Mouse (Mus musculus) kidney, adult 9 months (tissue): ENCODE measurements around the gene Cyp2c23.

ENCODE experiments used
- DNase-seq: peaks from one replicate; pipeline ENCODE4 v3.0.0; 2022

The Cyp2c23 gene

DNA sequence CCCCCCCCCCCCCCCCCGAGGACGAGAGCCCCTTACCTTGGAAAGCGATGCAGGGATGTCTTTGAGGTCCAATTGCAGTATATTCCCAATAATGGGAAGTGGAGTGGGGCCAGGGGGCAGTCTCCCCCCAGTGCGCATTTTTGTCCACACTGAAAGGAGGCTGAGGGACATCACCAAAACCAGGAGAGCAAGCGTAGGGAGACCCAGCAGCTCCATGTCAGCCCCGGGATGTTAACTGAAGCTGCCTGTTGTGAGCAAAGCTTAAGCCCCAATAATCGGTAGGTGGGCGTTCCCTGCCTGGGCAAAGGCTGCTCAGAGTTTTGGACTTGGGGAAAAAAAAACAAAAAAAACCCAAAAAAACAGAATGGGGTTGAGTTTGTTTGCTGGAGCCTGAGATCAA lies at the start of gene Cyp2c23:
Gene Cyp2c23 (minus strand): TSS at position 237 of the 400 bp plus-strand sequence.
- no peak for DNase-seq

DNA sequence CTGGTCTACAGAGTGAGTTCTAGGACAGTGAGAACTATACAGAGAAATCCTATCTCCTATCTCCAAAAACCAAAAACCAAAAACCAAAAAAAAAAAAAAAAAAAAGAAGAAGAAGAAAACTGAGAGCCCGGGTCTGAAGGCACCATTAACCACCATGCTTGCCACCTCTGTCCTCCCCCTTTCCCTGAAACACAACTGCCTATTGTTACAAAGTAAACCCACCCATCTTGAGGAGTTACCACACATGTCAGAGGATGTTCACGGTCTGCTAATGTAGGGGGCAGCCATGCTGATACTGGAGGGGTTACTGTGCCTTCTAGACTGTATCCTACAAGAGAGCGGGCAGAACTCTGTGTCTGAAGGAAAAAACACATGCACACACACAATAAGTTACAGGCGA lies 48.0 kb upstream of the Cyp2c23 start:
- DNase-seq = no peak

DNA sequence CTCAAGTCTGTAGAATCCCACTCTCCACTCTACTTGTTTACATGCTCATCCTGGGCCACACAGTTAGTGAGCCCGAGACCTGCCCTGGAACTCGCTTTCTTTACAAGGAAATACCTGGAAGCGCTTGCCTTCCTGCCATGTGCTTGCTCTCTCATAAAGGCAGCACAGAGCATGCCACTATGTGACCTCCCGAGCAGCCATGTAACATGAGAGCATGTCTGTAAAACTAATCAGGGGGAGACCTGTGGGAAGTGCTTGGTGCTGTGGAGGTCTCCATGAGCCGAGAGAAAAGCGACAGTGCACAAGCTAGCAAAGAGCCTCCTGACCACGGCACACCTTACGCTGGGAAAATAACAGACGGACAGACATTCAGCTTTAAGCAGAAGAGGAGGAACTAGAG lies 47.4 kb upstream of the Cyp2c23 start:
- no peak for DNase-seq

DNA sequence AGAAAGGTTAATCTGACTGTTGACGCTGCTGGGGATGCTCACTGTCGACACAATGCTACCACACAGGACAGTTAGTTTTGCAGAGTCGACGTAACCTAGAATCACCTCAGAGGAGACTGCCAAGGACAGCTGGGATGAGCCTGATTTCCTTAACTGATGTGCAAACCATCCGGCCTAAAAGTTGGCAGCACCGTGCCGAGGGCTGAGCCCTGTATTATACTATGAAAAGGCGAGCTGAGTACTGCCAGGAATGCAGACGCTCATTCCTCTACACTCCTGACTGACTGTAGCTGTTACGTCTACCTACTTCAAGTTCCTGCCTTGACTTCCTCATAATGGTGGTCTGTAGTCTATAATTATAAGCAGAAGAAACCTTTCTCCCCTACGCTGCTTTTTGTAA lies 46.0 kb upstream of the Cyp2c23 start:
- no peak for DNase-seq

DNA sequence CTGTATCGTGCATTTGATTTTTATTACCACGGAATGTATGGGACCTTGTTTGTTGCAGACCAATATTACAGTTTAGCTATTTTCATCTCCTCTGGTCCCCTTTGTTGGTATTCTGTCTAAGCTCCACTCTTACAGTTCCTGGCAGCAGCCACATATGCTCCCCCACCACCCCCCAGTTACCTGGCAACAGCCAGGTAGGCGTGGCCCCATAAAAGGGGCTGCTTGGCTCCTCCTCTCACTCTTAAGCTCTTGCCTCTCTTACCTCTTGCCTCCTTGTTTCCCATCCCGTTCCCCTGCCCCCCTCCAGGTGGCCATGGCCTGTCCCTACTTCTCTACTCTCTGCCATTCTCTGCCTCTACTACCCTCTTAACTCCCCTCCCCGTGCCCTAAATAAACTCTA lies 42.2 kb upstream of the Cyp2c23 start:
- no peak for DNase-seq

DNA sequence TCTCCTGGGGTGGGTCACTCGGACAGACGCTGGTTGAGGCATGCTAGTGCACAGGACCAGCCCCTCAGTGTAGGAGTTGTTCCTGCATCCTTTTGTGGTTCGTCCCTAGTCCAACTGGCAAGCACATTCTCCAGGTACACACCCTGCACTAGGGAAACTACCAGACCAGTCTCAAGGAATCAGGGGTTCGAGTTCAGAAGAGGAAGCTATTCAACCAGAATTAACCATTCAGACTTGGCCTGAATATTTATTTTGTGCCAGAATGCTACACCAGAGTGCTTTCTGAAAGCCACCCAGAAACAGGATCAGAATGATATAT lies 40.9 kb upstream of the Cyp2c23 start:
- no peak for DNase-seq

DNA sequence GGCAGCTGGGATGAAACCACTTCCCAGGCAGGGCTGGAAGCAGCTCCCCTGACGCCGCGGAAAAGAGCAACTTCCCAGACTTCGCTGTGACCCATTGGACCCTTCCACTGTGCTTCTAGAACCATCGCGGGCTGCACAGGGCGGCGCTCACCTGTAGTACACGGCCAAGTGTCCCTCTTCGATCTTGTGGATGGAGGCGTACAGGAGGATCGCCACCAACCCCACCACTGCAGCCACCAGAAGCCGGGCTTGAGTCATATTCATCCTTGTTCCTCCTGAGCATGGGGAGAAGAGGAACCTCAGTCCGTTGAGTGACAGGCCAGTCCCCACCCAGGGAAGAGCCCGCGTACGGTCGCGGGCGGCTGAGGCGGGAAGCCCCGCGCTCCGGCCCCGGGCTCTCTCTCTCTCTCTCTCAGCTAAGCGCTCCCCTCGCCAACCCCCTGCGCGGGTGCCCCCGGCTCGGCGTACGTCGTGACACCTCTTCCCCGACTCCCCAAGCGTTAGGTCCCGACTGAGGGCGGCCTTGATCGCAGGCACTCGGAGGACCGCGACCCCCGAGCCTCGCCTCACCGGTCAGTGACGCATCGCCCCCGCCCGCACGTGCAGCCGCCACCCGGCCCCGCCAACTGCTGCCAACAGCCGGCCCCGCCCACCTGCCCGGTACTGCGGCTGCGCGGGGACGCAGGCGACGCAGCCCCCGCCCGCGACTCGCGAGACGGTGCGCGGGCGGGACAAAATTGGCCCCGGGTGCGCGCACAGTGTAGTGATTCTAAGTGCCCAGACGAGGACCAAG lies 40.3 kb upstream of the Cyp2c23 start, which contains the start of gene Erlin1:
Gene Erlin1 (minus strand): TSS at position 665 of the 793 bp plus-strand sequence.
- DNase-seq = peak; percentile 88

DNA sequence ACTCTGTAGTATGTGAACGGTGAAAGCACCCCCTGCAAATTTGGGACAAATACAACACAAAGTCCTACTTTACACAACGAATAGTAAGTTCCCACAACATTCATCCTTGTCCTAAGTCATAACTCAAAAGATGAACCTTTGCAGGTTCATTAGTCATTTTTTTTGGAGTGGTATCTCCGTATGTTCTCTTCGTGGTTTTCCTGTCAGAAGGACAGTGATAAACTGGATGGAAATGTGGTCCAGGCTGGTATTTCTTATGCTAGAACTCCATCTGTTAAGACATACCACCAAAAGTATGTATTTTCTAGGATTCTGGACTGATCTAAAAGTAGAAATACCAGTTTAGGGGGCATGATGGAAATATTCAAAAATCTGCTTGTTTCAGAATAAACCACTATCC lies 39.2 kb upstream of the Cyp2c23 start:
- DNase-seq = no peak

DNA sequence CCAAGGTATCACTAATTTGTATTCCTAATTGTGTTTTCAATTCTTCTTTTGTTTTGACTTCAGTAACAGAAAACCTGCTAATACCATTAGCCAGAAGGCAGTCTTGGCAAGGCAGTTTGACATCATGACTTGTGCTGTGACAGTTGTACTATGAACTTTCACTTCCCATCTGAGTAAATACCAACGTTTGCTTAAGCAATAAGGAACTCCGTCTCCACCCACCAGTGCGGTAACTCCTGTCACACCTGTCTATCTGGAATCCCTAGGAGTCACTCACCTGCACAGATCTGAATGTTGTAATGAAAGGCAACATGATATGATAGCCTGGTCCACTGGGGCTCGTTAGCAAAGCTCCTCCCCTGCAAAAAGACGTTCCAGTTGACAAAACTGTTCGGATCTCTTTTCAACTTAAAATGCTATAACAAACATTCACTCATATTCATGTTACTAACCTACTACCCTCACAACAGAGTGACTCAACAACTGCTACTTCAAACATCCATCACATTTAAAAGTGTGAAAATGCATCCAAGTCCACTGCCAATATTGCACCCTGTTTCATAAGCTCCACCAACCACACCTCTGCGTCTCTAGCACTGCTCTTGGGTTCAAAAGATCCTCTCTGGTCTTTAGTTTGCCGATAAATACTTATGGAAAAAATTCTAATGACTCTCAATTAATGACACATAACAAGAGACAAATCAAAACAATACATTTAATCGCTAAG lies 38.5 kb upstream of the Cyp2c23 start:
- peak; percentile 72 for DNase-seq

DNA sequence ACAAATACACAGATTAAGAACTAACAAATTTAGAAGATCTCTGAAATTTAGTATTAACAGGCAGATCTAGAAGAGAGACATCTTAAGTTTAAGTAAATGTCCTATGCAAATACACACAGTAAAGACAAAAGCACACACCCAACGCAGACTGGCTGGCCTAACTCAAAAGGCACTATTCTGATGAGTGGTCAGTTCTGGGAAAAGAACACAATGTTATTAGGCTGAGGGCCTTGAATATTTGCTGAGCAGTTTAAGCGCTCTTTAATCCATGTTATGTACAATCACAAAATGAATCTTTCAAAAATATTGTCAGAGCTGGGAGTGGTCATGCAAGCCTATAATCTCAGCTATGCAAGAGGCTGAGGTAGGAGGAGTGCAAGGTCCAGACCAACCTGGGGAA lies 35.7 kb upstream of the Cyp2c23 start:
- peak; percentile 33 for DNase-seq

DNA sequence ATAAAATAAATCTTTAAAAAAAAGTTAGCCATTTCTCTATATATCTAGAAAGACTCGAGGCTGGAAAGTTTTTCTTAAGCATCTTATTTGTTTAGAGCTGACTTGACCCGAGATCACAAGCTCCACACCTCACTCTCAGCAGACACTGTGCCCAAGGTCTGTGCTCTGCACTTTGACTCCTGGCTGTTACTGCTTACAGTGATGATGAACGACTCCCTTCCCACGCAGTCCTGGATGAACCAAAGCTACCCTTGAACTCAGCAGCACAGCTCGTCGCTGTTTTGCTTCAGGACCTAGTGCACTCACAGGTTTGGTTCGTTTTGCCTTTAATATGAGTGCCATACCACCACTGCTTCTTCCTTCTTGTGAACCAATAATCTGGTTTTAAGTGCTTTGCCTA lies 34.8 kb upstream of the Cyp2c23 start:
- peak; percentile 83 for DNase-seq

DNA sequence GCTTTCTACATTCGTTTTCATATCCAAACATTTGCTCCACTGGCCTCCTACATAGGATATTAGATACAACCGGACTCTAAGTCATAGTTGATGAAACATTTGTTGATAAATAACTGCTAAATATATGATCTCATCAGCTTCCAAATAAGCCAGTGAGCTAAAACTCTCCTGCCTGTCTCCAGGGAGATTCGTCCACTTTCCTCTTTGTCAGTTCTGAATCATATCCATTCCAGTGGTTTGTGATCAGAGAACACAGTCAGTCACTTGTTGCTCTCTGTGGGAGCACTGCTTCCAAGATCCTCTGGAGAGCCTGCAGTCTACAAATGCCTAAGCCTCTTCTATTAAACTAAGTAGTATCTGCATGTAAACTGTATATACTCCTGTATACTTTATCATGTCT lies 31.2 kb upstream of the Cyp2c23 start:
- DNase-seq = no peak

DNA sequence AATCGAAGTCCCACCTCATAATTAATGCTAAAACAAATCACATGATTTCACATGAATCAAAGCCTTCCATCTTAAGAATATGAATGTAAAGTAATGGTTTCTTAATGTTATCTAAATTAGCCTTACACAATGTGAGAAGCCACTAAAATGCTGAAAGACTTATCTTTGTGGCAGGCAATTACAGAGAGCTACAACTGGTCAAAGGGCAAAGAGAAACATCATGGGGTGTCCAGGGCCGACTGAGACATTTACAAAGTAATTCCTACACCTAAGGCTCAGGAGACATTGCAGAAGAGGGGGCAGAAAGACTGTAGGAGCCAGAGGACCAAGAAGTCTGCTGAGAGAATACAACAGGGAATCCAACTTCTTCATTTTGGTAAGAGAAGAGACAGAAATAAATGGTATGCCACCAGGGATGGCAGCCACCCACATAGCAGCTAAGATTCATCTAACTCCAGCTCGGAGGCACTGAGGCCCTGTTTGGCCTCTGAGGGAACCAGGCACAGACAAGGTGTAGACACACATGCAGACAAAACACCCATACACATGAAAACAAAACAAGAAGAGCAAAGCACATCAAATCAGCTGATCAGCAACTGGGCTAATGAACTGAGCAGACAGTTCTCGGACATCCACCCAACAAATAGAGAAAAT lies 26.3 kb upstream of the Cyp2c23 start:
- peak; percentile 53 for DNase-seq

DNA sequence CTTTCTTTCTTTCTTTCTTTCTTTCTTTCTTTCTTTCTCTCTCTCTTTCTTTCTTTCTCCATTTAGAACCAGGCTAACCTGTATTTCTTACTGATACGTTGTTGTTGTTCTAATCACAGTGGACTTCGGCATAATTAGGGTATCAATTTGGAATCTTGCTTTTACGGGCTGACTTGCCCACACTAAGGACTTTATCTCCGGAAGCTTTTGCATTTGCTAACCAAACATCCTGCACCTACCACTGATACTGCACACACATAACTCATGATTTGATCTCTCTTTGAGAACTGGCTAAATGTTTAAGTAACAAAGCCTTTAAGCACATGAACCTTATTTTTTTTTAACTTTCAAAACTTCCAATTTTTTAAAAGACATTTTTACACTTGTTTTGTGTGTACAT lies 21.4 kb upstream of the Cyp2c23 start:
- no peak for DNase-seq

DNA sequence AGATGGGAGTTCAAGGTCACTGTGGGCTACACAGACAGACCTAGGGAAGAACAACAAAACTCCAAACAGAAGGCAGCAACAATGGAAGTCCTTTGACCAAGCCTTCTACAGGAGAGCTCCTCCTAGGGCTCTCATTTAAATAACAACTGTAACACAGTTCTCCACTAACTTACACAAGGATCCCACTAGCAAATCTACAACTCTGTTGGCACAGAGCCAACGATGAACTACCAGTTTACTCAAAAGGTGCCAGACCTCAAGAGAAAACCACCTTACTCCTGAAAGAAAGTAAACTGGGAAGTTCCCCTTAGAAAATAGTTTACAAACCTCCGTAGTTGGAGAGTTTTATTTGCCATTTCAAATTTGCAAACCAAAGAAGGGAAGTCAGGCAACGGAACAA lies 20.3 kb upstream of the Cyp2c23 start:
- peak; percentile 67 for DNase-seq

DNA sequence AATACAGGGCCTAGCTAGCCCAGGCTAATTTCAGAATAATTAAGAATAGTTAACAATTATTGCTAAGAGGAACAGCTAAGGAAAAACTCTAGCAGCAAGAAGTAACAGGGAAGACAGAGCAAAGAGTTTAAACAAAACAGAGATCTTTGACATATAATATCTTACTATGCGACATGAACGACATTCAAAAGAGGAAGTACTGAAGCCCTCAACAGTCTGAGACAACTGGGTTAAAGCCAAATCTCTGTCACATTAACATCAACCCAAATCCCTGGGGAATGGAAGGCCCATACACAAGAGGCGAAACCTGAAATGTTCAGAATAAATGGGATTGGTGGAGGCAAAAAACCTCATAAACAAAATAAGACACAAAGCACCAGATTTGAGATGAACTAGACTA lies 16.8 kb upstream of the Cyp2c23 start:
- DNase-seq = no peak

DNA sequence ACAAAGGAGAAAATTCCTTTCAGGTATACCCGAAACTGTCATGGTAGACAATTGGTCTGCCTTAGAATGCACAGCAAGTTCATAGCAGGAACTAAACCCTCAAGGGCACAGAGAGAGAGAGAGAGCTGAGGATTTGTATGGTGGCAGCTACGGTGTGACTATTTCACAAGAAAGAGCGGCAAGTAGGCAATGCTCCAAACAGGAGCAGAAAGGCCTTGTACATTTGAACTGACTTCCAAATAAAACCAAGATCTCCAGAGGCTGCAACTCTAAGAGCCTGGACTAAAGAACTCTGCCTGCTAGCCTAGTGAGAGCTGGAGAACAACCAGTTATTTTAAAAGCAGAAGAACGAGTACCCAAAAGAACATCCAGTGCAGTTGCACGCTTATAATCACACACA lies 13.1 kb upstream of the Cyp2c23 start:
- no peak for DNase-seq

DNA sequence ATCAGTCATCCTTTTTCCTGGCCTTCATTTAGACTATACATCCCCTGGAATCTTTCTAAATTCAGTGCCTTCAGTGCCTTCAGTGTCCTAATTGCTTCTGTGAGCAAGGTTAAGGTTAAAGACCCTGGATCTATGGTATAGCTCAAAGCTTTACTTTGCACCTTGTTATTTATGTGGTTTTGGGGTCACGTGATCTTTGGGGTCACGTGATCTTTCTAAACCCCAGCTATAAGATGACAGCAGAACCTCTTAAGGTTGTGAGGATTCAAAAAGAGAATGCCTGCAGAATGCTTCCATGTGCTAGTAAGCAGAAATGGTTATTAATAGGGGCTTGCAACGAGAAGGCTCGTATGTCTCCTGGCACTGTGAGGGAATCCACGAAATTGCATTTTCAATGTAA lies 4.4 kb upstream of the Cyp2c23 start:
- DNase-seq = no peak

DNA sequence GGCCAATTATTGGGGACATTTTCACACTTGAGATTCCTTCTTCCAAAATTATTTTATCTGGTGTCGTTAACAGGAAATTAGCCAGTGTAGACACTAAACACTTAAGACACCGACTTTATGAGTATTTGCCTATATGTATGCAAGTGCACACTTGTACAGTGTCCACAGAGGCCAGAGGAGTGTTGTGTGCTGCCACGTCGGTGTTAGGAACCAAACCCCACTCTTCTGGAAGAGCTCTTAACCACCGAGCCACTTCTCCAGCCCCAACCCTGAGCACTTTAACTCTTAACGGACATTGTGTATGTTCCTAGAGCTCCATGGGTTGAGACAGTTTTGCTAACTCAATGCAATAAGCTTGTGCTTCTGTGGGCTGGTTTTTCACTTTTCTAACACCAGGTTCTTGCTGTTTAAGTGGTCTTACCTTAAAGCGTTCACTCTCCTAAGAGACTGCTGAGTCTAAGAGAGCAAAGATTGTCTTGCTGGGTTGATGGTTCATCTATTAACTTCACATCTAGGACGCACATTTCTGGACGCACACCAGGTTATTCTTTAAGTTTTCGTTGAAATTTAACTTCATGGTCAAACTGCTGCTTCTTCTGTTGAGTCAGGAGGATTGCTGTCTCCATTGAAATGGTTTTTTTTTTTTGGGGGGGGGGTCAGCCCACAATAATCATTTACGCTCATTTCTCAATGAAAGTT lies 3.2 kb upstream of the Cyp2c23 start:
- DNase-seq = peak; percentile 90

DNA sequence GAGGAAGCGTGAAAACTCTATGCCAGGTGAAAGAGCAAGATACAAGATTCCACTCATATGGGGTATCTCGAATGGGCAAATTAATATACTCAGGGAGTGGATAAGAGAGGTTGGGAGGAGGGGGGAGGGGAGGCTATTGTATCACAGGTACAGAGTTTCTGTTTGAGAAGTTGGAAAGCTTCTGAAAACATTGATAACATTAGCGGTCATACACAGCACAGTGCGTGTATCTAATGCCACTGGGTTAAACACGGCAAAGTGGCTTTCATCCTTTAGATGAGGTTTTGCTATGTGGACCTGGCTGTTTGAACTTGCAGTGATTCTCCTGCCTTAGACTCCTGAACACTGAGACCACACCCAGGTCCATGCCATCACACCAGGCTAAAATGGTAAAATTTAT lies 1.0 kb upstream of the Cyp2c23 start:
- no peak for DNase-seq

DNA sequence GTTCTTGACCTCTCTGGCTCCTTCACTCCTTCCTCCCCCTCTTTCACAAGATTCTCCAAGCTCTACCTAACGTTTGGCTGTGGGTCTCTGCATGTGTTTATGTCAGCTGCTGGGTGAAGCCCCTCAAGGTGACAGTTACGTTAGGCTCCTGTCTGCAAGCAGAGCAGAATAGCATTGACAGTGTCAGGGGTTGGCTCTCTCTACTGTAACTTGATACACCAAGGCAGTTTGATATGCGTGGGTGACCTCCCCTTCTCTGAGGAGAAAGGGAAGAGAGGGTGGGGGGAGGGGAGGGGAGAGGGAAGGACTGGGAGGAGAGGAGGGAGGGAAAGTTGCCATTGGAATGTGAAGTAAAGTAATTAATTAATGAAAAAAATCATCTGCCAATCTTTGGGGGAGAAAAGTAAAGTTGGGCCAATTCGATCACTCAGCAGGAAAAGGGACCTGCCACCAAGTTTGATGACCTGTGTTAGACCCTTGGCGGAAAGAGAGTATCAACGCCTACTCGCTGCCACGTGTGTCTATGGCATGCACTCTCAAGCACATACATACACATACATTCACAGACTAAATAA lies 2.0 kb downstream of the Cyp2c23 start:
- peak; percentile 76 for DNase-seq

DNA sequence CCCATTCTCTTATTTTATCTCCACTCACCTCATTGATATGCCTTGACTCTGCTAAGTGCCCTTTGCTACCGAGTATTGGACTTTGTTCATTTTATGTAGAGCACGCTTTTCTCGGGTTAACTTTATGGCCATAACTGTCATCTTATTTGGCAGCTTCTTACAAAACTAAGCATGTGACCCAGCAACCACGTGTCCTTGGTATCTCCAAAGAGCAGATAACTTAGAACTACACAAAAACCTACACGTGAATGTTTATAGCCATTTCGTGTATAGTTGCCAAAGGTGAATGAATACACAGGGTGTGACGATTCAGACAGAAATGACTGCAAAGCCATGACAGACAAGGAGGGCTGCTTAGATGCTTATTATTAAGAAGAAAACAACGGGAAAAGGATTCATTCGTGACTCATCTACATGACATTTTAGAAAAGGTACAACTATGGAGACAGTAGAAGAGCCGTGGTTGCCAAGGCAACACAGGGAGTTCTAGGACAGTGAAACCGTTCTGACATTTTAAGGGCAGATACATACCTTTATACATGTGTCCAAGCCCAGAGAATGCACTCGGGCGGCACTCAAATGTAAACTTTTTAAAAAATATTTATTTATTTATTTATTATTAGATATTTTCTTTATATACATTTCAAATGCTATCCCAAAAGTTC lies 4.0 kb downstream of the Cyp2c23 start:
- DNase-seq = peak; percentile 61

DNA sequence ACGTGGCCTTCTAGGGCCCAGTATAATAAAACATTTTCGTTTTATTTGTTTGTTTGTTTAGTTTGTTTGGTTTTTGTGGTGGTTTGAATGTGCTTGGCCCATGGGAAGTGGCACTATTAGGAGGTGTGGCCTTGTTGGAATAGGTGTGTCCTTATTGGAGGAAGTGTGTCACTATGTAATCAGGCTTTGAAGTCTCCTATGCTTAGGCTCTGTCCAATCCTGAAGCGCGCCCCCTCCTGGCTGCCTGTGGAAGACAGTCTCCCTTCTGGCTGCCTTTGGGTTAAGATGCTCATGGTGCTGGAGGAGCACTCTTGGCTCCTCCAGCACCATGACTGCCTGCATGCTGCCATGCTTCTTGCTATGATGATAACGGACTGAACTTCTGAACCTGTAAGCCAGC lies 5.9 kb downstream of the Cyp2c23 start:
- no peak for DNase-seq
